Mouse (Mus musculus) ES-CJ7 (cell line): ENCODE data around the gene Lypd4.
A peak's percentile ranks its signal among the peaks of the same experiment; 100 is the strongest.
"Not testable (repeated sequence)": the region's sequence is repeated elsewhere in the genome, so short reads cannot be mapped to it uniquely, and the experiment has no call there.

Experiments
- DNase-seq: peaks from one replicate; pipeline ENCODE4 v3.0.0; 2011; ENCODE audit warnings: low read depth, low spot score

Lypd4 gene

DNA sequence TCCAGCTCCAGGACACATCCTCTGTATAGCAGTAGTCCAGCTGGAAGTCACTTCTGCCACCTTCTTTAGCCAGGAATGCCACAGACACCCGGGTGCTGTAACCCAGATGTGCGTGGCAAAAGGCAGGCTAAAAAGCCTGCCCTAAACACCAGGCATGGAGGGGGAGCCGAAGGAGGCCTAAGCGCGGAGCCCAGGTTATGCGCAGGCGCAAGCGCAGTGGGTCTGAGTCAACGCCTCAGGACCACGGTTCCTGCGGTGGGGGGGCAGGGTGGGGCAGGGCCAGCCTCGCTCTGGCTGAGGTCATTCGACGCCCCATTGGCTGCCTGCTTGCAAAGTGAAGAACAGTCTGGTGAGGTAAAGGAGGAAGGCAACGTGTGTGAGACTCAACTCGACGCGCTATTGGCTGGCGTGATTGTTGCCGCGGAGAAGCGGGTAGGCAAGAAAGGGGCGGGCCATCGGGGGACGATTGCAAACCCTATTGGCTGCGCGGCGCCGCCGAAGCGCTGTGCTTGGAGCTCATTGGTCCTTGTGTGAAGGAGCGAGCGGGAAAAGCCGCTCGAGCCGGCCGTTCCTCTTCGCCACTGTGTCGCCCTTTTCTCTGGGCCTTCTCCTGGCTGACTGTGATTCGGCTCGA, at the start of gene Lypd4, which contains the start of gene Dmrtc2:
Gene Lypd4, minus strand, starts transcription at position 410 of the 634 bp plus-strand sequence.
Gene Dmrtc2, plus strand, starts transcription at position 526 of the 634 bp plus-strand sequence.
- peak; percentile 87 for DNase-seq

GRCm38 (mm10) chr7:24918763-24919323, 49.1 kb upstream of the Lypd4 start:
- DNase-seq, result no peak

GRCm38 (mm10) chr7:24912480-24912879, 42.7 kb upstream of the Lypd4 start:
- no peak for DNase-seq

GRCm38 (mm10) chr7:24907211-24907748, 37.5 kb upstream of the Lypd4 start:
- peak; percentile 72 for DNase-seq

DNA sequence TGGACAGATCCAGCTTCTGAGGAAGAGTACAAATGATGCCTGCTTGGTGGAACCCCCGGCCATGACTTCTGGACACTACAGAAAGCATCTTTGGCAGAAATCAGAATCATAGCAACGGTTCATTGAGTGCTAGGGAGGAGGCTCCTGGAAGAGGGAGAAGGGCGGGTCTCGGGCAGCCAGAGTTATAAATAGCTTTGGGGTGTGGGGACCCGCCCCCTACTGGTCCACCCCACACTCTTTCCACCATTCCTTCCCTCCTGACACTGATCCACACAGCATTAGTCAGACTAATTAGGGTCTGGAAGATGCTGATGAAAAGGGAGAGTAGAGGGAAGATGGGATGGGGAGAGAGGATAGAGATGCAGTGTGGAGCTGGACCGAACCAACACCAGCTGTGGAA, 36.8 kb upstream of the Lypd4 start:
- DNase-seq, result peak; percentile 36

GRCm38 (mm10) chr7:24904936-24905335, 35.2 kb upstream of the Lypd4 start:
- DNase-seq, result peak; percentile 86

GRCm38 (mm10) chr7:24904070-24904483, 34.3 kb upstream of the Lypd4 start:
- DNase-seq, result peak; percentile 98

DNA sequence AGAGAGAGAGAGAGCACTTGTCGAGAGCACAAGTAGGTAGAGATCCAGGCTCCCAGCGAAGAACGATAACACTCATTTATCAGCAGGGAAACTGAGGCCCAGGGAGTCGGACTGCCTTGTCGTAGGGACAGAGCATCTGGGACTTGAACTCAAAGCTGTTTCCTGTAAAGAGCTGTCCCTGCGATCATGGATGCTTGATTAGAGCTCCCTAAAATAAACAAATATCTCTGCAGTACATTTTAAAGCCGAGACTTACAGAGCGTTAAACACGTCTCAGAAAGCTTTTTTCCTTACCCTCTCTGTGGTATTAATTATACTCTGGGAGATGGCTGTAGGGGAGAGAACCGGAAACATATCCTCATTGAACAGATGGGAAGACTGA, 33.7 kb upstream of the Lypd4 start:
- no peak for DNase-seq

GRCm38 (mm10) chr7:24902630-24903443, 33.1 kb upstream of the Lypd4 start, which contains the start of gene Arhgef1:
Gene Arhgef1, plus strand, starts transcription at chr7:24902912.
- no peak for DNase-seq

DNA sequence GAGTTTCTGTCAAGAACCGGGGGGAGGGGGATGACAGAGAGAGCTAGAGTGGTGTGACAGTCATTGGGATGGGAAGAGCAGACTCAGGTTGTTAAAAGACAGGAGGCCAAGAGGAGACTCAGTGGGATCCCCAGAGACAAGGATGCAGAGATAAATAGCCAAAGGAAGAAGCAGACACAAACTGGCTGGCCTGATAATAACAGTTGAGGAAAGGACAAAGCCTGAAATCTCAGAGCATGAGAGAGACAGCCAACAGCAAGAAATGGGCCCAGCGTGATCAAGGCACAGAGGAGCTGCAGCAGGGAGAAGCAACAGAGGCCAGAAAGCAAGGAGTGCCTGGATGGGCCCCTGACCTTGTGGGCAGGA, 32.5 kb upstream of the Lypd4 start:
- DNase-seq, result no peak

DNA sequence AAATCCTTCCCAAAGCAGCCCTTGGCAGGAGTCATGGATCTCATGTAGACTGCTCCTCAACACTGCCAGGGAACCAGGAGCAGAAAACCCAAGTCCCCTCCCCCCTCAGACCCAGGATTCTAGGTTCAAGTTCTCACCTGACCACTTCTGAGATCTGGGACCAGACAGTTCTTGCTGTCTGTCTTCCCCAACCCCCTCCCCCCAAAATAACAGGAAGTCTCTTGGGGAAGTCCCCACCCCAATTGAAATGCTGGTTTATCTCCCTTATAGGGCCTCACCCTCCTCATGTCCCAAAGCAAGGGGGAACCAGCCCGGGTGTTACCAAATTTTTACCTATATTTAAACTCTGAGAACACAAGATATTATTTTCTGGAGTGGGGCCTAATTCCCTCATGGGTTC, 32.1 kb upstream of the Lypd4 start:
- DNase-seq, result no peak

- no peak for DNase-seq
These were observed 31.4 kb upstream of the Lypd4 start for GRCm38 (mm10) chr7:24901114-24901513.

DNA sequence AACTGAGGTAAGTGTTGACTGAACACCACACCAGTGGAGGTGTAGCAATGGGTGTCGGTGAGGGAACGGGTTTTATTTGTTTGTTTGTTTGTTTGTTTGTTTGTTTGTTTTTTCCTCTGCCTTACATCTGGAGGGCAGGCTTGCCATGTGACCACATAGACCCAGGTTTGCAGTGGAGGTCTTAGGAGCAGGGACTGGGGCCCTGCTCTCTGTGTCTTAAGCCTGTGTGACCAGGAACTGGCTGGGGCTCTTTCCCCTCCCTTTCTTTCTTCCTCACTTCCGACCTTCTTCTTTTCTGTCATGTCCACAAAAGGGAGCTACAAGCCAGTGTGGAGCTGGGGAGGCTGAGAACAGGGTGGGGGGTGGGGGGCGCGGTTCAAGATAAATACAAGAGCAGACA, 28.2 kb upstream of the Lypd4 start:
- DNase-seq, result no peak

- DNase-seq, result no peak
These were observed 27.5 kb upstream of the Lypd4 start, which contains the start of gene Cd79a for GRCm38 (mm10) chr7:24897224-24897623. Gene Cd79a, plus strand, starts transcription at chr7:24897381.

GRCm38 (mm10) chr7:24896269-24896668, 26.5 kb upstream of the Lypd4 start:
- no peak for DNase-seq

DNA sequence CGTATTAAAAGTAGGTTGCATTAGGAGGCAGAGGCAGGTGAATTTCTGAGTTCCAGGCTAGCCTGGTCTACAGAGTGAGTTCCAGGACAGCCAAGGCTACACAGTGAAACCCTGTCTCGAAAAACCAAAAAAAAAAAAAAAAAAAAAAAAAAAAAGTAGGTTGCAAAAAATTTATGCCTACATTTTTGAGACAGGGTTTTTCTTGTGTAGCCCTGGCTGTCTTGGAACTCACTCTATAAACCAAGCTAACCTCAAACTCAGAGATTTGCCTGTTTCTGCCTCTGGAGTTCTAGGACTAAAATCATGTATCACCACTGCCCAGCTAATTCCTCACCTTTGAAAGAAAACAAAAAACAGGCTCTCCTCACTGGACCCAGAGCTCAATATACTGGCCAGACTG, 26.0 kb upstream of the Lypd4 start:
- DNase-seq, result not testable (repeated sequence)

DNA sequence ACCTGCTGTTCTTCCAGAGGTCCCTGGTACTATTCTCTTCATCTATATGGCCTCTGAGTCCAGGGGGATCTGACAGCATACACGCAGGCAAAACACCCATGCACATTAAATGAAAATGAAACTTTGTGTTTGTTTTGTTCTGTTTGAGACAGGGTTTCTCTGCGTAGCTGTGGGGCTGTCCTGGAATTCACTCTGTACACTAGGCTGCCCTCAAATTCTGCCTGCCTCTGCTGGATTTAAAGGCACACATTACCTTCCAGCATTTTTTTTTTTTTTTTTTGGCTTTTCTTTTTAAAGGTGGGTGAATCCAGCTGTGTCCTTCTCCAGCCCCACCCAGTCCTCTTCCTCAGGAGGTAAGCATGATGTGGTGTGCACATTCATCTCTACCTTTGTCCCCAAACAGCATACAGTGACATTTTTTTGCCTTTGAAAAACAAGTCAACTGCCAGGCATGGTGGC, 22.4 kb upstream of the Lypd4 start:
- DNase-seq, result no peak

- peak; percentile 43 for DNase-seq
These were observed 21.7 kb upstream of the Lypd4 start for GRCm38 (mm10) chr7:24891241-24892124.

DNA sequence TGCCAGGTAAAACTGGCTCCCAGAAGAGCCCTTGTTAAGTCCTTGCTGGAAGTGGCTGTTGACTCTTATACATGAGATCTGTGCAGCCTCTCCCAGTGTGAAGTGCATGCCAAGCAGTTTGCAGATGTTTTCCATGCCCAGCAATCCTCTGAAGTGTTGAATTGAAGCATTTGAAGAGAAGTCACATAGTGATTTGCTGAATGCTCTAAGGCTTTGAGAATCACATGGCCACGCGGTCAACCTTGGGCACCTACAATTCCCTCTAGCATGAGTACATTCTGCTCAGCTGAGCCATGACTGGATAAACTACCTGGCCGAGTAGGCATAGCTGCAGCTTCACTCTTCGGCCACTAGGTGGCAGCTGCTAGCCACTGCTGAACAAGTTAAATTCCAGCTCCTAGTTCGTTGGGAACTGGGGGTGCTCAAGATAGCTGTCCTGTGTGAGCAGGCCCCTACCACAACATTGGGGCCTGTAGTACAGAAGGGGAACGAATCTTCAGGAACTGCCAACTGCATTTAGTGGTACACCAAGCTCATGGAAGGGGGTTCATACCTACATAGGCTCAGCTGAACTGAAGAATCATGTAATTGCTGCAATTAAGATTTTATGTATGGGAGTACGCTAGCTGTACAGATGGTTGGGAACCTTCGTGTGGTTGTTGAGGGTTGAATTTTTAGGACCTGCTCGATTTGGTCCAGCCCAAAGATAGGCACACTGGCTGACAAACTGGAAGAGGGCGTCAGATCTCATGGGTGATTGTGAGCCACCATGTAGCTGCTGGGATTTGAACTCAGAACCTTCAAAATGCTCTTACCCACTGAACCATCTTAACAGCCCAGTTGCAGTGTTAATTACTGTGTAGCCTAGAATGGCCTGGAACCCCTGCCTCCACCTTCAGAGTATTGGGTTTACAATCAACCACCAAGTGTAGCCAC, 20.8 kb upstream of the Lypd4 start:
- DNase-seq, result peak; percentile 93
